Mouse (Mus musculus): ENCODE measurements around the gene Mycbp. TPM values are rescaled to one million over a fixed set of nuclear protein-coding genes. Genes with fewer than 3 reads are reported as not detected.
A peak's percentile ranks its signal among the peaks of the same experiment; 100 is the strongest.

Gene Mycbp
- polyA plus RNA-seq, 1 experiment from 2014 or later = 44.2 TPM

- H3K9ac ChIP-seq (replicated peaks) = no peak overlapping the region
These were observed 42.5 kb downstream of the Mycbp start for GRCm38 (mm10) chr4:123947149-123947548.

GRCm38 (mm10) chr4:123948901-123949300 lies 44.3 kb downstream of the Mycbp start:
- 81% methylated on average over 6 of the region's 6 CpGs for WGBS
- Histone ChIP-seq H3K9me3 (no peaks in the 10 kb centered on the region), H3K4me2 (replicated peaks) (no peak overlapping the region), H3K27me3 (peaks cover 4% of the 10 kb centered on the region; the same call in 1 of the 2 replicates), H3K36me3 (no peaks in the 10 kb centered on the region), H3K4me3 (replicated peaks) (no peak overlapping the region), H3K27ac (no peak overlapping the region), H3K4me1 (replicated peaks) (0 out of 2 replicates have a peak, but pooled peaks cover 6% of the 10 kb centered on the region), H3K9ac (replicated peaks) (no peak overlapping the region)
- no peak for ATAC-seq

More at GRCm38 (mm10) chr4:123947149-123947548, 42.5 kb downstream of the Mycbp start:
- H3K36me3 ChIP-seq = no peaks in the 10 kb centered on the region
- ATAC-seq = no peak
- no peak overlapping the region for H3K27ac ChIP-seq
- H3K4me2 ChIP-seq (replicated peaks) = no peak overlapping the region
- WGBS = 61% methylated on average over 5 of the region's 5 CpGs
- no peaks in the 10 kb centered on the region for H3K9me3 ChIP-seq
- peaks cover 4% of the 10 kb centered on the region; the same call in 1 of the 2 replicates for H3K27me3 ChIP-seq
- H3K4me1 ChIP-seq (replicated peaks) = 0 out of 2 replicates have a peak, but pooled peaks cover 3% of the 10 kb centered on the region
- no peak overlapping the region for H3K4me3 ChIP-seq (replicated peaks)

GRCm38 (mm10) chr4:123949649-123950048 lies 45.0 kb downstream of the Mycbp start:
- Histone ChIP-seq H3K4me2 (replicated peaks) (no peak overlapping the region), H3K27me3 (peaks cover 4% of the 10 kb centered on the region; the same call in 1 of the 2 replicates), H3K36me3 (no peaks in the 10 kb centered on the region), H3K9me3 (no peaks in the 10 kb centered on the region), H3K4me1 (replicated peaks) (0 out of 2 replicates have a peak, but pooled peaks cover 6% of the 10 kb centered on the region), H3K27ac (no peak overlapping the region), H3K4me3 (replicated peaks) (no peak overlapping the region), H3K9ac (replicated peaks) (no peak overlapping the region)
- ATAC-seq = no peak
- 78% methylated on average over 10 of the region's 10 CpGs for WGBS

GRCm38 (mm10) chr4:123952059-123952458 lies 47.4 kb downstream of the Mycbp start:
- Histone ChIP-seq H3K9me3 (no peaks in the 10 kb centered on the region), H3K27ac (no peak overlapping the region), H3K4me2 (replicated peaks) (no peak overlapping the region), H3K9ac (replicated peaks) (no peak overlapping the region), H3K4me3 (replicated peaks) (no peak overlapping the region), H3K36me3 (no peaks in the 10 kb centered on the region), H3K27me3 (peaks cover 15% of the 10 kb centered on the region), H3K4me1 (replicated peaks) (peaks cover 14% of the 10 kb centered on the region; the same call in 1 of the 2 replicates)
- WGBS = 49% methylated on average over 7 of the region's 8 CpGs
- no peak for ATAC-seq

- peak; percentile 93 for ATAC-seq
- 8% methylated on average over 31 of the region's 31 CpGs for WGBS
These were observed 52.3 kb downstream of the Mycbp start for GRCm38 (mm10) chr4:123956703-123957491.

GRCm38 (mm10) chr4:123957492-123957808 lies 52.8 kb downstream of the Mycbp start:
- peak; percentile 69; the same call in 1 of the 2 replicates for ATAC-seq
- 0 out of 2 replicates have a peak overlapping the region, but pooled peaks have one; percentile 43 for H3K4me2 ChIP-seq (replicated peaks)
- H3K4me3 ChIP-seq (replicated peaks) = no peak overlapping the region
- H3K4me1 ChIP-seq (replicated peaks) = peaks cover 12% of the 10 kb centered on the region
- no peak overlapping the region for H3K9ac ChIP-seq (replicated peaks)
- 55% methylated on average over 4 of the region's 4 CpGs for WGBS
- H3K36me3 ChIP-seq = no peaks in the 10 kb centered on the region
- peaks cover 26% of the 10 kb centered on the region for H3K27me3 ChIP-seq
- H3K27ac ChIP-seq = no peak overlapping the region
- no peaks in the 10 kb centered on the region for H3K9me3 ChIP-seq

More at GRCm38 (mm10) chr4:123956703-123957491, 52.3 kb downstream of the Mycbp start:
- peak overlapping the region; percentile 19 for H3K4me3 ChIP-seq (replicated peaks)
- peaks cover 26% of the 10 kb centered on the region for H3K27me3 ChIP-seq
- H3K36me3 ChIP-seq = no peaks in the 10 kb centered on the region
- H3K4me2 ChIP-seq (replicated peaks) = peak overlapping the region; percentile 43
- H3K9ac ChIP-seq (replicated peaks) = no peak overlapping the region
- peaks cover 17% of the 10 kb centered on the region for H3K4me1 ChIP-seq (replicated peaks)
- H3K9me3 ChIP-seq = no peaks in the 10 kb centered on the region
- no peak overlapping the region for H3K27ac ChIP-seq

GRCm38 (mm10) chr4:123957891-123958290 lies 53.3 kb downstream of the Mycbp start:
- H3K27ac ChIP-seq = no peak overlapping the region
- no peak overlapping the region for H3K4me2 ChIP-seq (replicated peaks)
- H3K36me3 ChIP-seq = no peaks in the 10 kb centered on the region
- H3K9me3 ChIP-seq = no peaks in the 10 kb centered on the region
- no peak for ATAC-seq
- H3K4me1 ChIP-seq (replicated peaks) = peaks cover 12% of the 10 kb centered on the region
- H3K4me3 ChIP-seq (replicated peaks) = no peak overlapping the region
- WGBS = 73% methylated on average over 4 of the region's 4 CpGs
- H3K27me3 ChIP-seq = peaks cover 26% of the 10 kb centered on the region
- H3K9ac ChIP-seq (replicated peaks) = no peak overlapping the region

- Histone ChIP-seq H3K27me3 (peaks cover 23% of the 10 kb centered on the region), H3K9ac (replicated peaks) (no peak overlapping the region), H3K4me1 (replicated peaks) (peaks cover 12% of the 10 kb centered on the region), H3K9me3 (no peaks in the 10 kb centered on the region), H3K36me3 (no peaks in the 10 kb centered on the region), H3K4me3 (replicated peaks) (no peak overlapping the region), H3K27ac (no peak overlapping the region), H3K4me2 (replicated peaks) (no peak overlapping the region)
- no peak for ATAC-seq
- WGBS = 81% methylated on average over 4 of the region's 4 CpGs
These were observed 56.3 kb downstream of the Mycbp start for GRCm38 (mm10) chr4:123960955-123961354.

Other genes starting within 250 kb of the Mycbp start
- gene Macf1, start 220.5 kb upstream of the Mycbp start, polyA plus RNA-seq (2015; fragmentation: Nextera tagmentation; extraction: Ambion mirVana) = 74.9 and 75.4 TPM in 2 replicates
- 394 TPM in 2 replicates for gene Ndufs5, start 186.6 kb upstream of the Mycbp start, polyA plus RNA-seq (2015; fragmentation: Nextera tagmentation; extraction: Ambion mirVana)
- 91.2 and 93.4 TPM in 2 replicates for gene Akirin1, start 154.5 kb upstream of the Mycbp start, polyA plus RNA-seq (2015; fragmentation: Nextera tagmentation; extraction: Ambion mirVana)
- 1.4 and 1.5 TPM in 2 replicates for gene Rhbdl2, start 117.0 kb upstream of the Mycbp start, polyA plus RNA-seq (2015; fragmentation: Nextera tagmentation; extraction: Ambion mirVana)
- gene 4933427I04Rik, start 45.2 kb upstream of the Mycbp start, polyA plus RNA-seq (2015; fragmentation: Nextera tagmentation; extraction: Ambion mirVana) = 0.12 TPM in 1 of 2 replicates, not detected in the other
- gene Rragc, start 12.6 kb downstream of the Mycbp start, polyA plus RNA-seq (2015; fragmentation: Nextera tagmentation; extraction: Ambion mirVana) = 45.0 and 45.5 TPM in 2 replicates
- not detected in 2 replicates for gene 4930535I16Rik, start 13.2 kb downstream of the Mycbp start, polyA plus RNA-seq (2015; fragmentation: Nextera tagmentation; extraction: Ambion mirVana)

All from midbrain, embryonic 13.5 days (tissue).